Mouse (Mus musculus) B cell, adult (primary cell): Measurements from ENCODE around the gene Pea15a. TPM values are rescaled to one million over a fixed set of nuclear protein-coding genes. Genes with fewer than 3 reads are reported as not detected.

ENCODE experiments used
- total RNA-seq: library from RNA; stranded (reverse); gene quantifications from 4 replicates; pipeline ENCODE4 v1.2.4, GENCODE M21; 2023; ENCODE audit not compliant: inconsistent age

Pea15a gene
- total RNA-seq: 23.6 to 27.0 TPM (median 26.1 TPM) in 4 replicates

DNA sequence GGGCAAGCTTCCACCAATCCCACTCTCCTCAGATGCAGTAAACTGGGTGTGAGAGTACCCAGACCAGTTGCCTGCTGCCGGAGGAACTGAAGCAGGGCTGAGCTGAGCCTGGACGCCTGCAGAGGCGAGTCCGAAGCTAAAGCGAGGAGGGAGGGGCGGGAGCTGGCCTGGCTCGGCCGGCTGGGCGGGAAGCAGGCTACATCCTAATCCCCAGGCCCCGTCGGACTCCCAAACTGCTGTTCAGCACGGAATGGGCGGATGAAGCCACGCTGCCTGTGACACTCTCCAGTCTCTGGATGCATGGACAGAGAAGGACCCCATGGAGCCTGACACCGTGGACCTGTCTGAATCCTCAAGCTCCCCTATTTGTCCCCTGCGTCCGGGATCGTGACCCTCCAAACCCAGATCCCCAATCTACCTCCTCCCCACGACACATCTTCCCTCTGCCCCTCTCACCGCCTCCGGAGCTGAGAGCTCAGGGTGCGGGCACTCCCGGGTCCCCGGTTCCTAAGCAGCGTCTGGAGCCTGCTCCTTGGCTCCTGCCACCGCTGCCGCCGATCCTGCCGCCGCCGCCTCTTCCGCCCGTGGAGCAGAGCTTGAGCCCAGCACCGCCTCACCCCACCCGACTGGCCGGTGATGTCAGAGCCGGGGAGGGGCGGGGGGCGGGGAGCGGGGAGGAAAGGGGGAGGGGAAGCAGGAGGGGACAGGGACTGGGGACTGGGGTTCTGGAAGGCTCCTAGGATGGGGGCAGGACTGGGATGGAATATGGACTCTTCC, at the start of gene Pea15a:
Gene Pea15a, minus strand, starts transcription at position 664 of the 777 bp plus-strand sequence.

GRCm38 (mm10) chr1:172219451-172220406, 13.1 kb upstream of the Pea15a start, which contains the start of gene Casq1:
Gene Casq1 (minus strand): TSS chr1:172219868.

GRCm38 (mm10) chr1:172147835-172148278, 58.7 kb downstream of the Pea15a start, which contains the start of gene Dcaf8:
Gene Dcaf8 (plus strand): TSS chr1:172148084.

Other genes starting within 250 kb of the Pea15a start
- 4.6 to 7.0 TPM (median 5.7 TPM) in 4 replicates for gene Vangl2, start 178.4 kb downstream of the Pea15a start, total RNA-seq
- gene Nhlh1, start 149.2 kb downstream of the Pea15a start, total RNA-seq: not detected in 4 replicates
- gene Copa, start 124.3 kb downstream of the Pea15a start, total RNA-seq: 158 to 164 TPM (median 162 TPM) in 4 replicates
- gene Ncstn, start 124.0 kb downstream of the Pea15a start, total RNA-seq: 89.7 to 105 TPM (median 96.5 TPM) in 4 replicates
- 51.9 to 59.8 TPM (median 54.8 TPM) in 4 replicates for gene Pex19, start 80.0 kb downstream of the Pea15a start, total RNA-seq
- gene Dcaf8, start 58.7 kb downstream of the Pea15a start, total RNA-seq: 110 to 119 TPM (median 111 TPM) in 4 replicates
- gene Casq1, start 13.1 kb upstream of the Pea15a start, total RNA-seq: not detected in 4 replicates
- gene Atp1a4, start 51.6 kb upstream of the Pea15a start, total RNA-seq: not detected in 4 replicates
- 24.2 to 34.3 TPM (median 25.5 TPM) in 4 replicates for gene Igsf8, start 54.8 kb upstream of the Pea15a start, total RNA-seq
- gene Atp1a2, start 91.3 kb upstream of the Pea15a start, total RNA-seq: 0.10 TPM in 1 of 4 replicates, not detected in the others
- 0.16 TPM in 1 of 4 replicates, not detected in the others for gene Kcnj9, start 122.5 kb upstream of the Pea15a start, total RNA-seq
- gene Kcnj10, start 134.4 kb upstream of the Pea15a start, total RNA-seq: 0.87 to 2.0 TPM (median 1.2 TPM) in 4 replicates
- 29.2 to 30.4 TPM (median 29.7 TPM) in 4 replicates for gene Pigm, start 169.7 kb upstream of the Pea15a start, total RNA-seq